Mouse (Mus musculus) ES-E14 (cell line): ENCODE data around the gene Srgn. TPM values are rescaled to one million over a fixed set of nuclear protein-coding genes. Genes with fewer than 3 reads are reported as not detected.

ENCODE experiments used
- DNase-seq: peaks from one replicate; pipeline ENCODE4 v3.0.0-alpha.2; 2013; ENCODE audit warnings: low read depth, low spot score
- H3K27ac ChIP-seq: 2 replicates; pipeline ENCODE4 v1.5.1; 2012; ENCODE audit warnings: low read depth, mild to moderate bottlenecking, low read length, moderate library complexity, mixed read lengths; ENCODE audit not compliant: poor library complexity, insufficient read depth, severe bottlenecking
- H3K36me3 ChIP-seq: 2 replicates; pipeline ENCODE4 v1.6.1; 2012; ENCODE audit warnings: mild to moderate bottlenecking, low read length, moderate library complexity, mixed read lengths; ENCODE audit not compliant: control insufficient read depth, poor library complexity, insufficient read depth, severe bottlenecking
- H3K4me1 ChIP-seq, 2 experiments: fragments of 150-350 bp in 1 of 2; sonication (generic) in 1 of 2; 2 replicates each; pipeline ENCODE4 v1.6.1; 2012; ENCODE audit warnings: low read length in 2 of 2, mild to moderate bottlenecking in 1 of 2, mixed read lengths in 1 of 2; ENCODE audit not compliant: control insufficient read depth in 2 of 2, insufficient read depth in 2 of 2, poor library complexity in 1 of 2
- H3K4me3 ChIP-seq, 2 experiments: fragments of 150-350 bp in 1 of 2; sonication (generic) in 1 of 2; 2 replicates each; pipeline ENCODE4 v1.5.1; 2012; ENCODE audit warnings: low read length in 2 of 2, low read depth in 1 of 2, mild to moderate bottlenecking in 1 of 2, mixed read lengths in 1 of 2; ENCODE audit not compliant: insufficient read depth in 1 of 2, poor library complexity in 1 of 2, severe bottlenecking in 1 of 2
- H3K9ac ChIP-seq: 2 replicates; pipeline ENCODE4 v1.6.1; 2012; ENCODE audit warnings: low read depth, mild to moderate bottlenecking, low read length, mixed read lengths; ENCODE audit not compliant: poor library complexity, insufficient read depth, severe bottlenecking
- H3K9me3 ChIP-seq: fragments of 150-350 bp; sonication (generic); 2 replicates; pipeline ENCODE4 v1.6.1; 2012; ENCODE audit warnings: low read depth, mild to moderate bottlenecking, low read length; ENCODE audit not compliant: control insufficient read depth, insufficient read depth
- CHD2 ChIP-seq: IDR thresholded peaks from 2 replicates; pipeline ENCODE4 v1.6.1; 2014; ENCODE audit warnings: mild to moderate bottlenecking, low read depth, low read length, inconsistent platforms
- HCFC1 ChIP-seq: IDR thresholded peaks from 2 replicates; pipeline ENCODE4 v1.6.1; 2012; ENCODE audit warnings: low read length, inconsistent platforms, borderline replicate concordance; ENCODE audit not compliant: insufficient read depth
- MAFK ChIP-seq: IDR thresholded peaks from 2 replicates; pipeline ENCODE4 v1.6.1; 2014; ENCODE audit warnings: mild to moderate bottlenecking, low read depth, low read length, inconsistent platforms; ENCODE audit not compliant: insufficient read depth
- ZC3H11A ChIP-seq: IDR thresholded peaks from 2 replicates; pipeline ENCODE4 v1.6.1; 2012; ENCODE audit warnings: low read depth, mild to moderate bottlenecking, inconsistent platforms, low read length, borderline replicate concordance
- ZNF384 ChIP-seq: IDR thresholded peaks from 2 replicates; pipeline ENCODE4 v1.6.1; 2012; ENCODE audit warnings: low read depth, low read length, inconsistent platforms
- in situ Hi-C, 2 experiments: fragments of 600-800 bp; cut with MboI; formaldehyde crosslinking; loops; one replicate each; pipeline ENCODE4 v1.15.1; 2025; ENCODE audit warnings: low sequenced_read_pairs in 2 of 2, inconsistent platforms in 1 of 2; ENCODE audit not compliant: unreplicated experiment in 2 of 2
- total RNA-seq: library from RNA; depleted of rRNA; stranded (reverse); fragments of 300-350 nt; gene quantifications from 2 replicates; pipeline ENCODE4 v1.2.3, GENCODE M21; 2012

Srgn gene
- total RNA-seq, 1 experiment = 33.6 TPM

DNA sequence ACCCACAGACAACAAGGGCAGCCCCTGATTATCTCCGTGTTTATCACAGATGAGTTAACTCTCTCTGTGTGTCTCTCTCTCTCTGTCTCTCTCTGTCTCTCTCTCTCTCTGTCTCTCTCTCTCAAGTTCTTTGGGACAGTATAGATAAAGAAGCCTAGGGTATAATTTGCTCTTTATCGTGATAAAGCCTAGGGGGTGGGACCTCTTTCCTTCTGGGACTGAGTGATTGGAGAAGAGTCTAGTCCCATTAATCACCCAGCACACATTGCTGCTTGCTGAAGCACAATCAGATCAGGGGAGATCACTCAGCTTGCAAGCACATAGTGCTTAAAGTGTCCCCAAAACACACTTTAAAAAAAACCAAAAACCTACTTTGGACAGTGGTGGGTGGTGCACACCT lies 6.3 kb downstream of the Srgn start:
- Histone ChIP-seq H3K36me3 (no peaks in the 10 kb centered on the region), H3K4me1 (peaks cover 9 to 16% of the 10 kb centered on the region in 2 experiments; a peak in 2 of 4 replicates), H3K9ac (no peak overlapping the region), H3K27ac (no peak overlapping the region), H3K9me3 (no peaks in the 10 kb centered on the region), H3K4me3 (no peak overlapping the region)
- TF ChIP-seq HCFC1 = no peak
- no peak for TF ChIP-seq MAFK
- TF ChIP-seq ZNF384 = no peak
- TF ChIP-seq ZC3H11A = no peak
- TF ChIP-seq CHD2 = no peak
- in situ Hi-C loops = no loop called here
- no peak for DNase-seq

DNA sequence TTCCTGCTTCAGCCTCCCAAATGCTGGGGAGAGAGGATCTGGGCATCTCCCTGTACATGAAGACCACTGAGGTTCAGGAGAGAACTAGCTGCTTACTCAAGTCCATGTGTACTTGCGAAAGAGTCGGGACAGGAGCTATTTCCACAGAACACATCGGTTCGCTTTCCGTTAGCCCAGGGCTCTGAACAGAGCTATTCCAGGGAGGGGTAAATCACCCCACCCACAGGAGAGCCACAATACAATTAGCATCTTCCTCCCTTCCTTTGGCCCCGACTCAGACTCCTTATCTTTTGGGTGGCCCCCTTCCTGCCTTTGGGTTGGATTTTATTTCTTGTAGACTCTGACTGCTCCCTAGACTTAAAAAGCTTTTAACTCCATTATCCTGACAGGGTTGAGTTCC lies 9.7 kb downstream of the Srgn start:
- Histone ChIP-seq H3K9ac (no peak overlapping the region), H3K9me3 (no peaks in the 10 kb centered on the region), H3K4me3 (no peak overlapping the region), H3K27ac (no peak overlapping the region), H3K4me1 (peaks cover 9 to 13% of the 10 kb centered on the region in 2 experiments; a peak in 2 of 4 replicates), H3K36me3 (no peaks in the 10 kb centered on the region)
- no peak for TF ChIP-seq ZC3H11A
- TF ChIP-seq MAFK = no peak
- in situ Hi-C loops = no loop called here
- no peak for DNase-seq

- H3K4me3 ChIP-seq = no peak overlapping the region
- H3K4me1 ChIP-seq = peaks cover 0 to 11% of the 10 kb centered on the region in 2 experiments; a peak in 3 of 4 replicates
- TF ChIP-seq MAFK (no peak), ZC3H11A (no peak), ZNF384 (no peak), CHD2 (no peak), HCFC1 (no peak)
- DNase-seq = no peak
- H3K9me3 ChIP-seq = no peaks in the 10 kb centered on the region
- H3K9ac ChIP-seq = no peak overlapping the region
- H3K36me3 ChIP-seq = no peaks in the 10 kb centered on the region
- in situ Hi-C loops = no loop called here
- no peak overlapping the region for H3K27ac ChIP-seq
Measured at GRCm38 (mm10) chr10:62512855-62513254, 14.4 kb downstream of the Srgn start.

- H3K9ac ChIP-seq = no peak overlapping the region
- in situ Hi-C loops = no loop called here
- H3K4me3 ChIP-seq = no peak overlapping the region
- H3K4me1 ChIP-seq = peaks cover 0 to 5% of the 10 kb centered on the region in 2 experiments; a peak in 2 of 4 replicates
- no peaks in the 10 kb centered on the region for H3K36me3 ChIP-seq
- H3K9me3 ChIP-seq = no peaks in the 10 kb centered on the region
- DNase-seq = no peak
- TF ChIP-seq MAFK (no peak), HCFC1 (no peak), ZC3H11A (no peak), ZNF384 (no peak), CHD2 (no peak)
- H3K27ac ChIP-seq = no peak overlapping the region
Measured at GRCm38 (mm10) chr10:62511528-62511927, 15.7 kb downstream of the Srgn start.
